Mouse (Mus musculus) midbrain, embryonic 14.5 days (tissue): ENCODE measurements around the gene Gpr183. TPM values are rescaled to one million over a fixed set of nuclear protein-coding genes. Genes with fewer than 3 reads are reported as not detected.

Experiments used
- ATAC-seq: fragments of 200-750 bp; cut with Nextera tagmentation; 2 replicates; pipeline ENCODE4 v1.8.0; 2017; ENCODE audit warnings: moderate number of reproducible peaks, moderate library complexity; ENCODE audit not compliant: low FRiP score, low TSS enrichment
- DNase-seq: peaks from one replicate; pipeline ENCODE4 v3.0.0-alpha.2; 2015
- H3K27ac ChIP-seq: fragments of 300-500 bp; sonication (generic); replicated peaks from 2 replicates; pipeline ENCODE4 v1.5.1; 2014; ENCODE audit warnings: mild to moderate bottlenecking, low read depth, low read length, moderate library complexity
- H3K27me3 ChIP-seq: fragments of 300-500 bp; sonication (generic); 2 replicates; pipeline ENCODE4 v1.6.1; 2014; ENCODE audit warnings: low read length, control low read depth, mixed read lengths; ENCODE audit not compliant: control insufficient read depth, insufficient read depth
- H3K36me3 ChIP-seq: fragments of 300-500 bp; sonication (generic); 2 replicates; pipeline ENCODE4 v1.6.1; 2014; ENCODE audit warnings: low read length, control low read depth; ENCODE audit not compliant: control insufficient read depth, insufficient read depth
- H3K4me1 ChIP-seq: fragments of 300-500 bp; sonication (generic); 2 replicates; pipeline ENCODE4 v1.6.1; 2014; ENCODE audit warnings: mild to moderate bottlenecking, antibody characterized with exemption, low read length, control low read depth; ENCODE audit not compliant: control insufficient read depth, insufficient read depth
- H3K4me2 ChIP-seq: fragments of 300-500 bp; sonication (generic); 2 replicates; pipeline ENCODE4 v1.6.1; 2014; ENCODE audit warnings: mild to moderate bottlenecking, low read length, moderate library complexity
- H3K4me3 ChIP-seq: fragments of 300-500 bp; sonication (generic); replicated peaks from 2 replicates; pipeline ENCODE4 v1.5.1; 2014; ENCODE audit warnings: low read depth, low read length
- H3K9ac ChIP-seq: fragments of 300-500 bp; sonication (generic); replicated peaks from 2 replicates; pipeline ENCODE4 v1.6.1; 2014; ENCODE audit warnings: mild to moderate bottlenecking, low read length, moderate library complexity
- H3K9me3 ChIP-seq: fragments of 300-500 bp; sonication (generic); 2 replicates; pipeline ENCODE4 v1.6.1; 2016; ENCODE audit warnings: low read length, control low read depth, mixed read lengths; ENCODE audit not compliant: control insufficient read depth
- WGBS: fragments of 180-500 bp; shearing (Covaris S2); extraction: QIAGEN DNeasy Blood & Tissue Kit; methylation state at CpG from one replicate; pipeline ENCODE4 v1.1.7; 2014; 5-methylcytosine and 5-hydroxymethylcytosine counted together
- polyA plus RNA-seq: library from polyadenylated mRNA; unstranded; fragments of >200 nt; fragmentation: Nextera tagmentation; extraction: Ambion mirVana; gene quantifications from 2 replicates; pipeline ENCODE4 v1.2.1, GENCODE M21; 2014

Gpr183 gene
- polyA plus RNA-seq, 1 experiment from 2014 or later, result 0.67 TPM

GRCm38 (mm10) chr14:121903381-121903876, 61.6 kb downstream of the Gpr183 start:
- Histone ChIP-seq H3K36me3 (peaks cover 30% of the 10 kb centered on the region), H3K4me1 (no peaks in the 10 kb centered on the region), H3K9ac (no peak overlapping the region), H3K27ac (no peak overlapping the region), H3K4me2 (no peak overlapping the region), H3K9me3 (no peaks in the 10 kb centered on the region), H3K27me3 (no peaks in the 10 kb centered on the region), H3K4me3 (no peak overlapping the region)
- no peak for DNase-seq
- WGBS, result 96% methylated on average over 7 of the region's 7 CpGs
- ATAC-seq, result no peak

Other genes starting within 250 kb of the Gpr183 start
- 11.2 and 11.3 TPM in 2 replicates for gene Dock9, start 167.4 kb downstream of the Gpr183 start, polyA plus RNA-seq
- 37.4 and 52.4 TPM in 2 replicates for gene Ubac2, start 86.6 kb downstream of the Gpr183 start, polyA plus RNA-seq
- not detected in 2 replicates for gene Gpr18, start 49.4 kb downstream of the Gpr183 start, polyA plus RNA-seq
- not detected in 2 replicates for gene Timm8a2, start 69.5 kb upstream of the Gpr183 start, polyA plus RNA-seq
- 86.9 and 124 TPM in 2 replicates for gene Tm9sf2, start 141.8 kb upstream of the Gpr183 start, polyA plus RNA-seq
- gene Clybl, start 216.5 kb upstream of the Gpr183 start, polyA plus RNA-seq, result 12.8 and 17.2 TPM in 2 replicates